Mouse (Mus musculus) MEL (cell line): ENCODE results near the gene Avpr1a.

Source experiments
- CTCF ChIP-seq, 3 experiments: IDR thresholded peaks in 2 of 3; conservative IDR thresholded peaks in 1 of 3; 2 replicates each; pipeline ENCODE4 v1.5.1; 2011 to 2012; ENCODE audit warnings: low read length in 3 of 3, low read depth in 2 of 3, mild to moderate bottlenecking in 2 of 3, improper control_type of control experiment in 1 of 3, inconsistent platforms in 1 of 3, mixed read lengths in 1 of 3, moderate library complexity in 1 of 3; ENCODE audit not compliant: control insufficient read depth in 1 of 3, insufficient read depth in 1 of 3, poor library complexity in 1 of 3, severe bottlenecking in 1 of 3
- EP300 ChIP-seq, 2 experiments: IDR thresholded peaks; 2 replicates each; pipeline ENCODE4 v1.6.1; 2011; ENCODE audit warnings: improper control_type of control experiment in 2 of 2, low read length in 2 of 2, low read depth in 1 of 2, mild to moderate bottlenecking in 1 of 2
- MAX ChIP-seq: IDR thresholded peaks from 2 replicates; pipeline ENCODE4 v1.6.1; 2011; ENCODE audit warnings: low read length, improper control_type of control experiment
- POLR2A ChIP-seq, 2 experiments: IDR thresholded peaks; 2 replicates each; pipeline ENCODE4 v1.6.1; 2011 to 2012; ENCODE audit warnings: low read length in 2 of 2, mild to moderate bottlenecking in 2 of 2, control low read depth in 1 of 2, improper control_type of control experiment in 1 of 2, low read depth in 1 of 2, moderate library complexity in 1 of 2; ENCODE audit not compliant: control insufficient read depth in 1 of 2, insufficient read depth in 1 of 2, poor library complexity in 1 of 2
- TCF12 ChIP-seq: IDR thresholded peaks from 2 replicates; pipeline ENCODE4 v1.6.1; 2014; ENCODE audit warnings: low read depth, mild to moderate bottlenecking, inconsistent platforms, low read length, improper control_type of control experiment, moderate library complexity

GRCm38 (mm10) chr10:122476846-122477245 lies 28.5 kb downstream of the Avpr1a start:
- no peak for TF ChIP-seq MAX
- TF ChIP-seq EP300 (IDR thresholded peaks at IDR 0.05; ENCODE audit: low read depth in 1 of 2, low read length in 2 of 2): no peak
- TF ChIP-seq CTCF (IDR thresholded peaks at IDR 0.05 in 2 of 3, conservative IDR thresholded peaks at IDR 0.05 in 1 of 3; ENCODE audit: control insufficient read depth in 1 of 3, insufficient read depth in 1 of 3, low read depth in 2 of 3, low read length in 3 of 3, poor library complexity in 1 of 3, severe bottlenecking in 1 of 3): no peak
- TF ChIP-seq POLR2A (IDR thresholded peaks at IDR 0.05; ENCODE audit: control insufficient read depth in 1 of 2, insufficient read depth in 1 of 2, low read depth in 1 of 2, low read length in 2 of 2, poor library complexity in 1 of 2): no peak
- TF ChIP-seq TCF12: no peak
